Mouse (Mus musculus) heart, postnatal 0 days (tissue): ENCODE measurements around the gene Epb41l4b. TPM values are rescaled to one million over a fixed set of nuclear protein-coding genes. Genes with fewer than 3 reads are reported as not detected.
A peak's percentile ranks its signal among the peaks of the same experiment; 100 is the strongest.

Experiments used
- ATAC-seq: fragments of 200-750 bp; cut with Nextera tagmentation; 2 replicates; pipeline ENCODE4 v1.8.0; 2017; ENCODE audit warnings: low read depth, moderate number of reproducible peaks, moderate library complexity; ENCODE audit not compliant: insufficient read depth
- DNase-seq: peaks from one replicate; pipeline ENCODE4 v3.0.0-alpha.2; 2016; ENCODE audit warnings: low spot score
- H3K27ac ChIP-seq: fragments of 300-500 bp; sonication (generic); 2 replicates; pipeline ENCODE4 v1.5.1; 2014; ENCODE audit warnings: low read depth, mild to moderate bottlenecking
- H3K27me3 ChIP-seq: fragments of 300-500 bp; sonication (generic); 2 replicates; pipeline ENCODE4 v1.6.1; 2014; ENCODE audit warnings: low read length, mixed read lengths; ENCODE audit not compliant: control insufficient read depth, insufficient read depth
- H3K36me3 ChIP-seq: fragments of 300-500 bp; sonication (generic); replicated peaks from 2 replicates; pipeline ENCODE4 v1.6.1; 2014; ENCODE audit warnings: low read length, mixed read lengths; ENCODE audit not compliant: control insufficient read depth, insufficient read depth
- H3K4me1 ChIP-seq: fragments of 300-500 bp; sonication (generic); 2 replicates; pipeline ENCODE4 v1.6.1; 2014; ENCODE audit warnings: antibody characterized with exemption; ENCODE audit not compliant: control insufficient read depth, insufficient read depth
- H3K4me2 ChIP-seq: fragments of 300-500 bp; sonication (generic); 2 replicates; pipeline ENCODE4 v1.6.1; 2014; ENCODE audit warnings: low read depth, mild to moderate bottlenecking, low read length, moderate library complexity
- H3K4me3 ChIP-seq: fragments of 300-500 bp; sonication (generic); 2 replicates; pipeline ENCODE4 v1.5.1; 2014; ENCODE audit warnings: low read depth, low read length
- H3K9ac ChIP-seq: fragments of 300-500 bp; sonication (generic); replicated peaks from 2 replicates; pipeline ENCODE4 v1.6.1; 2014; ENCODE audit warnings: low read depth, low read length, mixed read lengths
- H3K9me3 ChIP-seq: fragments of 300-500 bp; sonication (generic); replicated peaks from 2 replicates; pipeline ENCODE4 v1.6.1; 2016; ENCODE audit warnings: low read length; ENCODE audit not compliant: control insufficient read depth
- CTCF ChIP-seq: IDR thresholded peaks from 2 replicates; pipeline ENCODE4 v1.5.1; 2016; ENCODE audit warnings: antibody characterized with exemption, control low read depth, low read depth
- EP300 ChIP-seq: IDR thresholded peaks from 2 replicates; pipeline ENCODE4 v1.6.1; 2016; ENCODE audit warnings: antibody characterized with exemption, low read depth
- WGBS: fragments of 180-500 bp; shearing (Covaris S2); extraction: QIAGEN DNeasy Blood & Tissue Kit; methylation state at CpG from one replicate; pipeline ENCODE4 v1.1.7; 2014; 5-methylcytosine and 5-hydroxymethylcytosine counted together
- polyA plus RNA-seq: library from polyadenylated mRNA; unstranded; fragments of >200 nt; fragmentation: Nextera tagmentation; extraction: Ambion mirVana; gene quantifications from 2 replicates; pipeline ENCODE4 v1.2.1, GENCODE M21; 2015
- total RNA-seq: library from RNA; depleted of rRNA; stranded (reverse); fragments of >200 nt; gene quantifications from 2 replicates; pipeline ENCODE4 v1.2.3, GENCODE M21; 2014; ENCODE audit warnings: low replicate concordance

Epb41l4b gene
- total and polyA plus RNA-seq, 2 experiments from 2014 or later = 0.19 to 0.37 TPM

- ATAC-seq = no peak
- H3K4me1 ChIP-seq = no peaks in the 10 kb centered on the region
- H3K27me3 ChIP-seq = no peaks in the 10 kb centered on the region
- WGBS = 86% methylated on average over 8 of the region's 8 CpGs
- no peak overlapping the region for H3K27ac ChIP-seq
- no peak overlapping the region for H3K9ac ChIP-seq
- no peak overlapping the region for H3K4me3 ChIP-seq
- H3K9me3 ChIP-seq = no peaks in the 10 kb centered on the region
- no peak for TF ChIP-seq EP300
- H3K4me2 ChIP-seq = no peak overlapping the region
- no peaks in the 10 kb centered on the region for H3K36me3 ChIP-seq
- DNase-seq = no peak
Measured at GRCm38 (mm10) chr4:57003886-57004285, 139.4 kb downstream of the Epb41l4b start.

- Histone ChIP-seq H3K27me3 (no peaks in the 10 kb centered on the region), H3K4me1 (no peaks in the 10 kb centered on the region), H3K4me2 (no peak overlapping the region), H3K9me3 (no peaks in the 10 kb centered on the region), H3K4me3 (no peak overlapping the region), H3K36me3 (no peaks in the 10 kb centered on the region), H3K27ac (no peak overlapping the region), H3K9ac (no peak overlapping the region)
- TF ChIP-seq EP300 = no peak
- TF ChIP-seq CTCF = no peak
- DNase-seq (no peak), ATAC-seq (no peak)
- WGBS = 71% methylated on average over 3 of the region's 3 CpGs
Measured at GRCm38 (mm10) chr4:57002751-57003150, 140.5 kb downstream of the Epb41l4b start.

GRCm38 (mm10) chr4:57001437-57001836, 141.8 kb downstream of the Epb41l4b start:
- 89% methylated on average over 2 of the region's 2 CpGs for WGBS
- Histone ChIP-seq H3K4me3 (no peak overlapping the region), H3K27ac (no peak overlapping the region), H3K36me3 (no peaks in the 10 kb centered on the region), H3K27me3 (no peaks in the 10 kb centered on the region), H3K4me1 (no peaks in the 10 kb centered on the region), H3K4me2 (no peak overlapping the region), H3K9me3 (no peaks in the 10 kb centered on the region), H3K9ac (no peak overlapping the region)
- TF ChIP-seq EP300 = no peak
- TF ChIP-seq CTCF = no peak
- DNase-seq (no peak), ATAC-seq (no peak)

- TF ChIP-seq EP300 (no peak), CTCF (no peak)
- Histone ChIP-seq H3K27me3 (peaks cover 32% of the 10 kb centered on the region), H3K36me3 (no peaks in the 10 kb centered on the region), H3K4me2 (no peak overlapping the region), H3K4me3 (no peak overlapping the region), H3K27ac (no peak overlapping the region), H3K4me1 (no peaks in the 10 kb centered on the region), H3K9me3 (no peaks in the 10 kb centered on the region), H3K9ac (no peak overlapping the region)
- ATAC-seq (no peak), DNase-seq (no peak)
- 59% methylated on average over 7 of the region's 7 CpGs for WGBS
Measured at GRCm38 (mm10) chr4:56993331-56993730, 149.9 kb downstream of the Epb41l4b start.

GRCm38 (mm10) chr4:56991951-56992350, 151.3 kb downstream of the Epb41l4b start:
- DNase-seq = no peak
- 75% methylated on average over 2 of the region's 2 CpGs for WGBS
- H3K27me3 ChIP-seq = peaks cover 32% of the 10 kb centered on the region

GRCm38 (mm10) chr4:56990215-56990584, 153.0 kb downstream of the Epb41l4b start, which contains the start of gene Frrs1l:
Gene Frrs1l, minus strand, starts transcription at chr4:56990391.
- ATAC-seq (no peak), DNase-seq (no peak)
- Histone ChIP-seq H3K4me2 (peak within 1 kb of the TSS; percentile 91), H3K4me3 (peak within 1 kb of the TSS; percentile 54), H3K9ac (peak within 1 kb of the TSS; percentile 37), H3K36me3 (no peaks in the 10 kb centered on the region), H3K27me3 (peaks cover 32% of the 10 kb centered on the region), H3K9me3 (no peaks in the 10 kb centered on the region), H3K4me1 (no peaks in the 10 kb centered on the region), H3K27ac (no peak within 1 kb of the TSS)
- no peak for TF ChIP-seq EP300
- TF ChIP-seq CTCF = no peak
- 1% methylated on average over 36 of the region's 44 CpGs for WGBS

More at GRCm38 (mm10) chr4:56991951-56992350, 151.3 kb downstream of the Epb41l4b start:
- Histone ChIP-seq H3K4me3 (no peak overlapping the region), H3K9ac (no peak overlapping the region), H3K9me3 (no peaks in the 10 kb centered on the region), H3K27ac (no peak overlapping the region), H3K4me1 (no peaks in the 10 kb centered on the region), H3K4me2 (no peak overlapping the region), H3K36me3 (no peaks in the 10 kb centered on the region)
- TF ChIP-seq EP300 (no peak), CTCF (no peak)
- no peak for ATAC-seq
